Mouse (Mus musculus): ENCODE results near the gene C1qtnf4.

Gene C1qtnf4

DNA sequence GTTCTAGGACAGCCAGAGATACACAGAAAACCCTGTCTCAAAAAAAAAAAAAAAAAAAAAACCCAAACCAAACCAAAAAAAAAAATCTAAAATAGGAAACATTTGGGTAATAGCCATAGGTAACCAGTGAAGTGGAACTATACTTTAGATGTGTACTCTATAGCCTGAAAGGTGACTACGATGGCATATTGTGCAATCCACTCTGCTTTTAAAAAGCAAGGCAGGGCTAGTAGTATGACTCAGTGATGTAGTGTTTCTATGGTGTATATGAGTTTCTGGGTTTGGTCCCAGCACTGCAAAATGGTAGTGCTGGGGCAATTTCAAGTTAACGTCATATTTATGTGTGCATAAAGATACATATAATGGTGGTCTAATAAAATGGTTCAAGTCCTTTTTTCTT is 21.1 kb downstream of the C1qtnf4 start:
- TF ChIP-seq GATA4 (IDR thresholded peaks at IDR 0.05; ENCODE audit: insufficient replicate concordance, low read length) = no peak

DNA sequence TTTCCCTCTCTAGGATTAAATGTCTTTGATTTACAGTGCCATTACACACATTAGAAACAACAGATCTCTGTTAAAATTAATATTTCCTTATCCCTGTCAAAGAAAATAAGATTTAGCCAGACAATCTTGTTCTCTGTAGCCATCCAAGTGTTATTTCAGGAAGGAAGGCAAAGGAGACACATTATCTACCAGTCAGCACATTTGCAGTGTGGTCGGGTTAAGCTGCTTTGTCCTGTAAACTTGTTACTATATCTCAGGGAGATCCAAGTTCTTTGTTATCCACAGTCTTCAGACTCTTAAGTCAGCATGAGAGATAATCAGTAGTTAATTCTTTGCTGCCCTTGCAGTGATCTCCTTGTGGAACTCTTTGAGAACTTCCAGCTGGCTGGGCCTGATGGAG is 25.2 kb downstream of the C1qtnf4 start:
- TF ChIP-seq GATA4 (IDR thresholded peaks at IDR 0.05; ENCODE audit: insufficient replicate concordance, low read length) = no peak

DNA sequence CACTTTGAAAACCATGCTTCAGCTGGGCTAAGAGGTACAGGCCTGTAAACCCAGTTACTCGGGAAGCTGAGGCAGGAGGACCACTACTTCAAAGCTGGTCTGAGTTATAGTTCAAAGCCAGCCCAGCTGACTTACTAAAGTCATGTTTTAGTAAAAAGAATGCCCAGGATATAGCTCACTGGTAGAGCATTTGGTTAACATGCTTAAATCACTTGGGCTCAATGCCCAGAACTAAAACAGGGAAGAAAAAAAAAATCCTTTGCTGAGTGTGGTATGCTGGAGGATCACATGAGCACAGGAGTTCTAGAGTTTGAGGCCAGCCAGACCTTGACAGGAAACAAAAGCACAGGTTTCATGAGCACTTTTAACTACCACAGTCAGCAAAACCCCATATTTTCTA is 26.0 kb downstream of the C1qtnf4 start:
- no peak for TF ChIP-seq GATA4 (IDR thresholded peaks at IDR 0.05; ENCODE audit: insufficient replicate concordance, low read length)

DNA sequence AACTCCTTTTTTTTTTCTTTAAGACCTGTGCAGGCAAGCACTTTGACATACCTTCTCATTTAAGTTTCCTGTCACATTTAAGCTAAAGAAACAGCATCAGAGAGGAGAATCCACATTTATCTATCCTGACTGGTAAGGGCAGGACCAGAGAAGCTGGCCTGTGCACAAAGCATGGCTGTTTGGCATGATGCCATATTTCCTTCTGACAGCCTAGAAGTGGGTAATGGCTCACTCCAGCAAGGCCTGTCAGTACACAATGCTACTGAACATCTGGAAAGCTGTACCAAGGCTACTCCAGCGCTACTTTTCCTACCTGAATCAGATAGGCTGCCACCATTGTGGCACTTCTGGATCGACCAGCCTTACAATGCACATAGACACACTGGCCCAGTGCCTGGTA is 28.0 kb downstream of the C1qtnf4 start:
- TF ChIP-seq GATA4 (IDR thresholded peaks at IDR 0.05; ENCODE audit: insufficient replicate concordance, low read length) = no peak

DNA sequence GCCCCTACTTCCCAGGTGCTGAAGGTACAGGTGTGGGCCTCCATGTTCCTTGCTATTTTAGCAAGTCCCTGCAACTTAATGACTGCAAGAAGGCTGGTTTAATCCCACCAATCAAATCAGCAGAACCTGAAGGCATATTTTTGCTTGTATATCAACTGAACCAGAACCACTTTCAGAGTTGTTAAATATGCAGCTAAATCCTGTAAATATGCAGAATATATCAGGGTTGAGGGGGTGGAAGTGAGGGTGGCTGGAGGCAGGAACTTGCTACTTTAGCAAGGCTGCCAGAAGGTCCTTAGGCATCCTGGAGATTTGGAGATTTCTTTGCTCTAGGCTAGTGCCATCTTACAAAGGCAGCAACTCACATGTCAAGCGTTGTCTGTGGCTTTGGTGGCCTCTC is 29.9 kb downstream of the C1qtnf4 start:
- TF ChIP-seq GATA4 (IDR thresholded peaks at IDR 0.05; ENCODE audit: insufficient replicate concordance, low read length) = no peak

DNA sequence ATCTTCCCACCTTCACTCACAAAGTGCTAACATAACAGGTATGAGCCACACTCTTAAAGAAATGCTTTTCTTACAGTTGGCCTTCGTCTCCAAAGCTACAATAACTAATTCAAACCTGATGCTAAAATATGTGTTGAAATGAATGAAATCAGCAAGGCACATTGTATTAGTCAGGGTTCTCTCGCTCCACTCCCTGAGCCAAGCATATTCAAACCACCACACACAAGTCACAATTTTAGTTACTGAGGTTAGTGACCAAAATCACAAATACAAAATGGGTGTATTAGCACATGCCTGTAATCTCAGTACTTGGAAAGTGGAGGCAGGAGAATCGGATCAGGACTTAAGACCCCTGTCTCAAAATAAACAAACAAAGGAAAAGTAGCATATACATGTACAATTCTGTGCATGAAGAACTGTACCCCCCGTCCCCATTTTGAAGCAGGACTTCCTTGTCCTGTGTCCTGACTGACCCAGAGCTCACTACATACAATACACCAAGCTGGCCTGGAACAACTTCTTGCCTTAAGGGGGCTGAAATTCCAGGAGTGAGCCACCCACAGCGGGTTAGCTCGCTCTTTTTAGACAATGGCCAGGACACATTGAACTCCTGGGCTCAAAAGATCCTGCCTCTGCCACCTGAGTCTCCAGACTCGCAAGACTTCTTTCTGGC is 31.0 kb downstream of the C1qtnf4 start:
- TF ChIP-seq GATA4 (IDR thresholded peaks at IDR 0.05; ENCODE audit: insufficient replicate concordance, low read length) = no peak

DNA sequence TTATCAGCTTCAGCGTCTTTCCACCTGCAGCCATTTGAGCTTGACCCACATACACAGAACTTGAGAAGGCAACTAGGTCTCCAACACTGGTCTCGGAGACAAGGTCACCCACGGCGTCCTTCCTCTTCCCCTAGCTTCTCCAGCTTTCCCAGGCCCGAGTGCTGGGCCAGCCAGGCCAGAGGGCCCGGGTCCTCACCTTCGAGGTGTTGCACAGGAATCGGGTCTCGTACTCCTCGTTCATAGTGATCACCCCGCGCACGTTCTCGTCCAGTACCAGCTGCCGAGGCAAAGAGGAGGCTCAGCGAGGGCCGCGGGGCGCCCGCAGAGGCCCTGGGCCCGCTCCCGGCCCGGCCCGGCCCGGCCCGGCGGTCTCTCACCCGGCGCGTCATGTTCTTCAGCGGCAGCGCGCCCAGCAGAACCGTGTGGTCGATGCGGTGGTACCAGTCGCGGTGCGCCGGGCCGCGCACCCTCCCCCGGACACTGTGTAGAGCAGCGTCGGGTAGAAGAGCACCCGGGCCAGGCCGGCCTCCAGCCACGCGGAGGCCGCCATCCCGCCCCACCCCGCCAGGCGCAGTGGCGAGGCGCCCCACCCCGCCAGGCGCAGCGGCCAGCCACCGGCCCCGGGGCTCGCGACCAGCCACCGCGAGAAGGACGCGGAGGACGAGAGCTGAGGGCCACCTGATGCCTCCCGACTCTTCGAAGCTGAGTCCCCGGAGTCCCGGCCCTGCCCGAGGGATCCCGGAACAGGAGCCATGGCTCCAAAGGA is 31.8 kb downstream of the C1qtnf4 start:
- no peak; the same call in 1 of the 2 replicates for TF ChIP-seq GATA4 (IDR thresholded peaks at IDR 0.05; ENCODE audit: insufficient replicate concordance, low read length)

DNA sequence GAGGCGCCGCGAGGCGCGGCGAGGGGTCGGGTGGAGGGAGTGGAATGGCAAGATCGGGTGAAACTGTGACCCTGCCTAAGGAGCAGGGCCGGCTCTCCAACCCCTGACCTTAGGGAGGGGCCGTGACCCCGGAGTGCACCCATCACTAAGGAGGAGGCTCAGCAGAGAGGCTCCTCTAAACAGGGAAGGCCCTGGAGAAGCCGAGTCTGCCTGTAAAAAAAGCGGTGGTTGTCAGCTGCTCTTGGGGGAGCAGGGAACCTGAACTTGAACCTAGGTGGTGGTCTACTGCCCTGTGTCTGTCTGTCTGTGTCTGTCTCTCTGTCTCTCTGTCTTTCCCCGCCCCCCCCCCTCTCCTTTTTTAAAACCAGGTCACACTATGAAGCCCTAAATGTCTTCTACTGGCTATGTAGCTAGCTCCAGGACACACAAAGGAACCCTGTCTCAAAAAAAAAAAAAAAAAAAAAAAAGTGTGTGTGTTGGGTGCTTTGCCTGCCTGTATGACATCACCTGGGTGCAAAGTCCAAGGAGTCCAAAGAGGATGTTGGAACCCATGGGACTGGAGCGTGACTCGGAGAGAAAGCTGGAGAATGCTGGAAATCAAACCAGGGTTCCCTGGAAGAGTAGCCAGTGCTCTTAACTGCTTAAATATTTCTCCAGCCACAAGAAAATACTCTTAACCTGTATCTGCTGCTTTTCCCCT is 32.5 kb downstream of the C1qtnf4 start:
- no peak for TF ChIP-seq GATA4 (IDR thresholded peaks at IDR 0.05; ENCODE audit: insufficient replicate concordance, low read length)

DNA sequence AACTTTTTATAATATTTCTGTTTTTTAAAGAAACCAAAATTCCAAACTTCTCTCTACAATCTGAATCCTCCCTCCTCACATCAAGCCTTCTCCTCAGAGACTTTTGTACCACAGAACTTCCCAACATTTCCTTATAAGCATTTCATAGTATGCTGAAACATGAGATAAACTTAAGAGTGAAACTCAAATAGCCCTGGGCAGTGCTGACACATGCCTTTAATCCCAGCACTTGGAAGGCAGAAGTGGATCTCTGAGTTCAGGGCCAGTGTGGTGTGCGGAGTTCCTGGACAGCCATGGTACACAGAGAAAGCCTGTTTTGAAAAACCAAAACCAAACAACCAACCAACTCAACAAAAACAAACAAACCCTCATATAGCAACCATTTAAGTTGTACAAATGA is 35.5 kb downstream of the C1qtnf4 start:
- no peak for TF ChIP-seq GATA4 (IDR thresholded peaks at IDR 0.05; ENCODE audit: insufficient replicate concordance, low read length)

DNA sequence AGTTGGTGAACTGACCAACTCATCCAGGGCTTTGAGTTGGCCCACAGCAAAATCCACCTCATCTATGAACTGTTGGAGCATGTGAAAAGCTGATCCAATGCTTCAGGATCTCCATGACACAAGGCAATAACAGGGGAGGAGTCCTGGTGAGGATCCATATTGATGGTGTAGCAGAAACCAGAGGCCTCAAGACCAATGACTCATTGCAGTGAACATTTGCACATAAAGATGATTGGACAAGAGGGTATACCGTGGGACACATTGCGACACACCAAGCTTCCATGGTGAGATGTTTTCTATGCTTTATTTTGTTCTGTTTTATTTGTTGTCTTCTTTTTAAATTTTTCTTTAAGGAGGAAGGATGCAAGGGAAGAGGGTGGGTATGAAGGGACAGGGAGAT is 37.0 kb downstream of the C1qtnf4 start:
- no peak for TF ChIP-seq GATA4 (IDR thresholded peaks at IDR 0.05; ENCODE audit: insufficient replicate concordance, low read length)

DNA sequence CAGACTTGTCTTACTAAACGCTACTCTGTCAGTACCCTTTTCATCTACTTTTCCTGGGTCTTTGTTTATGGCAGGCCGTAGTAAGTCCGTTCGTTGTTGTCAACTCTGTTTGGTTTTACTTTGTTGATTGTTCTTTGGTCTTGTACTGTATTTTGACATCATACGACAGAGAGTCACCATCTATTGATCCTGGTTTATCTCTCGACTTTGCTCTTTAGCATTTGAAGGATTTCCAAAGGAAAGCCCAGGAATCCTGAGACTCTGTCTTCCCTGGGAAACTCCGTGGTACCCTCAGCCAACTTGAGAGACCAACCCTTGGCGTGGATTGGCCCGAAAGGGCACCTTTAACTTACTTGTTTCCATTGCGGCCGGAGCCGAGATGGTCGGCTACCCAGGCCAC is 42.9 kb downstream of the C1qtnf4 start:
- TF ChIP-seq GATA4 (IDR thresholded peaks at IDR 0.05; ENCODE audit: insufficient replicate concordance, low read length) = peak; percentile 67; the same call in 1 of the 2 replicates

DNA sequence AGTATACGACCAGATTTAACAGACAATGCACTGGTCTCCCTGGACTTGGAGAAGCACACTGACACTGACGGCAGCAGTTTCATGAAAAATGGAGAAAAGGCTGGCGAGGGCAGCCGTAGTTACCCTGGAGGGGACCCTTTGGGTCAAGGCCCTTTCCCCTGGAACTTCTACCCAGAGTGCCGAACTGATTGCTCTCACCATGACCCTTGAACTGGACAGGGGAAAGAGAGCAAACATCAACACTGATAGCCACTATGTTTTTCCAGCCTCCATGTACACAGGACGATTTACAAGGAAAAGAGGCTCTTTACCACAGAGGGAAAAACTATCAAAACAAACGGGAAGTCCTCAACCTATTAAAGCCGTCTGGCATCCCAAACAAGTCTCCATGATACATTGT is 46.2 kb downstream of the C1qtnf4 start:
- peak; percentile 82; the same call in 1 of the 2 replicates for TF ChIP-seq GATA4 (IDR thresholded peaks at IDR 0.05; ENCODE audit: insufficient replicate concordance, low read length)

DNA sequence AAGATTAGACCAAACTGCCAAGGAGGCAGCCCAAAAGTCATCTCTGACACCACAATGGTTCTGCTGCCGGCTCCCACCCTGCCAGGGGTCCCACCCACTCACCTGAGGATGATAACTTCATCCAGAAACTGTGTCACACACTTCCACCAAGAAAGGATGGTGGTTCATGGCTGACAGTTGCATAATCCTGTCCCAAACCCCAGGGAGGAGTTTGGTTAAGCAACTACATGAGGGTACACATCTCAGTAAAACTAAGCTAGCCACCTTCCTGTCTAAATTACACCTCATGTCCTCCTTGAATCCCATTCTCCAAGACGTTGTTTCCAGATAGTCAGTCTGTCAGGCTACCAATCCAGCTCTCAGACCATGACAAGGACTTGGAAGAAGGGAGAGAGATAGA is 46.6 kb downstream of the C1qtnf4 start:
- no peak for TF ChIP-seq GATA4 (IDR thresholded peaks at IDR 0.05; ENCODE audit: insufficient replicate concordance, low read length)

DNA sequence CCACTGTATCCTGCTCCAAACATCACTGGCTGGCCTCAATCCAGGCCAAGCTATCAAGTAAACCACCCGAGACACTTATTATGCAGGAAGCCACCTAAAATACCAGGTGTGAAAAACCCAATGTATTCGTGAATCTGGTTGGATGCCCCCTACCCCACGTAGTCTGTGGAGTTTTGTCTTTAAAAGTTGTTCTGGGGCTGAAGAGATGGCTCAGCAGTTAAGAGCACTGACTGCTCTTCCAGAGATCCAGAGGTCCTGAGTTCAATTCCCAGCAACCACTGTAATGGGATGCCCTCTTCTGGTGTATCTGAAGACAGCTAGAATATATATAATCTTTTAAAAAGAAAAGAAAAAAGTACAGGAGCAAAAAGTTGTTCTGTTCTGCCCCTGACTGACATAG is 52.7 kb downstream of the C1qtnf4 start:
- TF ChIP-seq GATA4 (IDR thresholded peaks at IDR 0.05; ENCODE audit: insufficient replicate concordance, low read length) = no peak

DNA sequence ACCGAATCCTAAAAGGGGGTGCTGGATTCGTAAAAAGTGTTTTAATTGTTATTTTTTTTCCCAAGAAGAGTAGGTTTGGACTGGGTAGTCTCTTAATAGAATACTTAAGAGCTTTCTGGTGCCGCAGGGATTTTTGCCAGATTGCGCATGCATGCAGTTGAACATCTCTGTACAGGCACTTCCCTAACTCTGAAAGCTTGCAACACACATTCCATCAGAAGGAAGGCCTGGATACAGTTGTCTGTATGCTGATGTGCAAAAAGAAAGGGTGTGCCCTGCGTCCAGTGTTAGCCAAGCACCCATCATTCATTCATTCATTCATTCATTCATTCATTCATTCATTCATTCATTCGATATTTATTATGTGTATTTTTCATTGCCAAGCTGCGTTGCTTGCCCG is 54.1 kb downstream of the C1qtnf4 start:
- TF ChIP-seq GATA4 (IDR thresholded peaks at IDR 0.05; ENCODE audit: insufficient replicate concordance, low read length) = no peak

Measured in liver, adult (tissue).